Mouse (Mus musculus) erythroblast, embryonic 14.5 days (primary cell): ENCODE data around the gene St3gal3.

Experiments
- GATA1 ChIP-seq: IDR thresholded peaks from 2 replicates; pipeline ENCODE4 v1.6.1; 2012; ENCODE audit warnings: low read length, inconsistent platforms, mixed read lengths
- TAL1 ChIP-seq: IDR thresholded peaks from 3 replicates; pipeline ENCODE4 v1.6.1; 2012; ENCODE audit warnings: low read length, inconsistent platforms, mixed read lengths

DNA sequence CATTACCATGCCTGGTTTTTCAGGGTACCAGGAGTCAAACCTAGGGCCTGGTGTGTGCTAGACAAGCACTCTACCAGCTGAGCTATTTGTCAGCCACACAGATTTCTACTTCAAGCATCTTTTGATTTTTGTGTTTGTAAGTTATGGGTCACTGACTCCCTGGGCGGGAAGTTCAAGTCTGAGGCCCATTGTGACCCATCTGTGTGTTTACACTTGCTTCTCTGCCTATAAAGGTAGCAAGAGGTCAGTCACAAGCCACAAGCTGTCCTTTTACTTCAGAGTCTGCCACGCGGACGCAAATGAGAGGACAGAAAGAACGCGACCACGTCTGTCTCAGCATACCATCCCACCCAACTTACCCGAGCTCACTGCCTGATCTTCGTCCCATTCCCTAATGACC is 59.4 kb downstream of the St3gal3 start:
- TF ChIP-seq GATA1 = no peak
- TF ChIP-seq TAL1 = no peak
